Mouse (Mus musculus): Measurements from ENCODE around the gene BC005561. TPM values are rescaled to one million over a fixed set of nuclear protein-coding genes. Genes with fewer than 3 reads are reported as not detected.

BC005561 gene
- polyA plus RNA-seq (2015; fragmentation: Nextera tagmentation; extraction: Ambion mirVana): 8.5 and 10.7 TPM in 2 replicates

GRCm38 (mm10) chr5:104508195-104508891 lies at the start of gene BC005561:
Gene BC005561, plus strand, starts transcription at chr5:104508352.
- Histone ChIP-seq H3K9me3 (replicated peaks; ENCODE audit: control insufficient read depth, low read length) (no peaks in the 10 kb centered on the region), H3K9ac (ENCODE audit: low read length) (peak within 1 kb of the TSS; percentile 92), H3K4me1 (ENCODE audit: control insufficient read depth, insufficient read depth, low read length) (peaks cover 9% of the 10 kb centered on the region; the same call in 1 of the 2 replicates), H3K27me3 (ENCODE audit: control insufficient read depth, insufficient read depth, low read length) (no peaks in the 10 kb centered on the region), H3K36me3 (ENCODE audit: control insufficient read depth, insufficient read depth, low read length) (peaks cover 6% of the 10 kb centered on the region; the same call in 1 of the 2 replicates), H3K27ac (ENCODE audit: low read length) (peak within 1 kb of the TSS; percentile 92), H3K4me3 (replicated peaks; ENCODE audit: low read length) (peak within 1 kb of the TSS; percentile 91), H3K4me2 (ENCODE audit: low read depth, low read length) (peak within 1 kb of the TSS; percentile 85)
- ATAC-seq (ENCODE audit: insufficient read depth, low FRiP score): peak; percentile 93
- under 1% methylated on average over 70 of the region's 83 CpGs for WGBS

- H3K4me3 ChIP-seq (replicated peaks; ENCODE audit: low read length): peak within 1 kb of the TSS; percentile 83
These were observed 49.1 kb upstream of the BC005561 start, which contains the start of gene Pkd2 for GRCm38 (mm10) chr5:104458832-104459705. Gene Pkd2, plus strand, starts transcription at chr5:104459450.

DNA sequence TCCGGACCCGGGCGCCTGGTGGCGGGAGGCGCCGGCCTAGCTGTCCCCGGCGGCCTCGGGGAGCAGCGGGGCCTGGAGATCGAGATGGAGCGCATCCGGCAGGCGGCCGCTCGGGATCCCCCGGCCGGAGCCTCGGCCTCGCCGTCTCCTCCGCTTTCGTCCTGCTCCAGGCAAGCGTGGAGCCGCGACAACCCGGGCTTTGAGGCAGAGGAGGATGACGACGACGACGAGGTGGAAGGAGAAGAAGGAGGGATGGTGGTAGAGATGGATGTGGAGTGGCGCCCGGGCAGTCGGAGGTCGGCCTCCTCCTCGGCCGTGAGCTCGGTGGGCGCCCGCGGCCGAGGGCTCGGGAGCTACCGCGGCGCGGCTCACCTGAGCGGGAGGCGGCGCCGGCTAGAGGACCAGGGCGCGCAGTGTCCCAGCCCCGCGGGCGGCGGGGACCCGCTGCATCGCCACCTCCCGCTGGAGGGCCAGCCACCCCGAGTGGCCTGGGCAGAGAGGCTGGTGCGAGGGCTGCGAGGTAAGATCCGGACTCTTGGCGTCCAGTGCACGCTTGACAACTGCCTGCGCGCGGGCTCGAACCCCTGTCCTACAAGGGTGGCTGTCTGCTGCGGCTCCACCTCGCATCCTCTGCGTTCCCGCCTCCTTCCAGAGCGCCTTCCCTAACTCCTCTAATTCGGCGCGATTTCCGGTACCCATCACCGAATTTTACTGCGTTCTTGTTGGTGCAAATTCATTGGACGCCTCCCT lies 48.3 kb upstream of the BC005561 start:
- under 1% methylated on average over 79 of the region's 82 CpGs for WGBS
- Histone ChIP-seq H3K4me1 (ENCODE audit: control insufficient read depth, insufficient read depth, low read length) (peaks cover 9% of the 10 kb centered on the region), H3K4me3 (replicated peaks; ENCODE audit: low read length) (peak overlapping the region; percentile 83), H3K9me3 (replicated peaks; ENCODE audit: control insufficient read depth, low read length) (no peaks in the 10 kb centered on the region; the same call in 1 of the 2 replicates), H3K9ac (ENCODE audit: low read length) (peak overlapping the region; percentile 98), H3K4me2 (ENCODE audit: low read depth, low read length) (peak overlapping the region; percentile 74), H3K36me3 (ENCODE audit: control insufficient read depth, insufficient read depth, low read length) (no peaks in the 10 kb centered on the region), H3K27ac (ENCODE audit: low read length) (peak overlapping the region; percentile 92), H3K27me3 (ENCODE audit: control insufficient read depth, insufficient read depth, low read length) (no peaks in the 10 kb centered on the region)
- peak; percentile 70 for ATAC-seq (ENCODE audit: insufficient read depth, low FRiP score)

More at GRCm38 (mm10) chr5:104458832-104459705, 49.1 kb upstream of the BC005561 start, which contains the start of gene Pkd2:
- Histone ChIP-seq H3K9ac (ENCODE audit: low read length) (peak within 1 kb of the TSS; percentile 98), H3K36me3 (ENCODE audit: control insufficient read depth, insufficient read depth, low read length) (no peaks in the 10 kb centered on the region), H3K27ac (ENCODE audit: low read length) (peak within 1 kb of the TSS; percentile 92), H3K9me3 (replicated peaks; ENCODE audit: control insufficient read depth, low read length) (no peaks in the 10 kb centered on the region; the same call in 1 of the 2 replicates), H3K4me1 (ENCODE audit: control insufficient read depth, insufficient read depth, low read length) (peaks cover 9% of the 10 kb centered on the region), H3K4me2 (ENCODE audit: low read depth, low read length) (peak within 1 kb of the TSS; percentile 74), H3K27me3 (ENCODE audit: control insufficient read depth, insufficient read depth, low read length) (no peaks in the 10 kb centered on the region)
- WGBS: 9% methylated on average over 45 of the region's 46 CpGs
- ATAC-seq (ENCODE audit: insufficient read depth, low FRiP score): peak; percentile 92

- H3K9ac ChIP-seq (ENCODE audit: low read length): peak overlapping the region; percentile 98
- no peak for ATAC-seq (ENCODE audit: insufficient read depth, low FRiP score)
These were observed 47.7 kb upstream of the BC005561 start for GRCm38 (mm10) chr5:104460456-104460838.

DNA sequence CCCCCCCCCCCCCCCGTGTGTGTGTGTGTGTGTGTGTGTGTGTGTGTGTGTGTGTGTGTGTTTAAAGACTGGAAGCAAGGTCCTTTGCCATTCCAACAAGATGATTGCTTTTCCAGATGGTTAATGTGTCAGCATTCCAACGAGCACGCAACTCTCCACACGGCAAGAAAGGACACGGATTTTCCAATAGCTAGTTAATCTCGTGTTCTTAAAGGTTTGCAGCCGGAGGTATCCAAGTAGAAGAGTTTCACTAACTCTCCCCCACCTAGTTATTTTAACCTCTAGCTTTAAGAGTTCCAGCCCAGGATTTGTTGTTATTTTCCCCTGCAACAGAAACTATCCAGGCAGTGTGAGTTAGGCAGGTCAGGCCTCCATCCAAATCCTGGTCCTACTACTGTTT lies 47.3 kb upstream of the BC005561 start:
- H3K27ac ChIP-seq (ENCODE audit: low read length): no peak overlapping the region
- H3K4me1 ChIP-seq (ENCODE audit: control insufficient read depth, insufficient read depth, low read length): peaks cover 9% of the 10 kb centered on the region

More at GRCm38 (mm10) chr5:104460456-104460838, 47.7 kb upstream of the BC005561 start:
- Histone ChIP-seq H3K4me2 (ENCODE audit: low read depth, low read length) (peak overlapping the region; percentile 74), H3K27ac (ENCODE audit: low read length) (peak overlapping the region; percentile 92; the same call in 1 of the 2 replicates), H3K4me1 (ENCODE audit: control insufficient read depth, insufficient read depth, low read length) (peaks cover 9% of the 10 kb centered on the region), H3K27me3 (ENCODE audit: control insufficient read depth, insufficient read depth, low read length) (no peaks in the 10 kb centered on the region), H3K4me3 (replicated peaks; ENCODE audit: low read length) (peak overlapping the region; percentile 83), H3K36me3 (ENCODE audit: control insufficient read depth, insufficient read depth, low read length) (peaks cover 4% of the 10 kb centered on the region; the same call in 1 of the 2 replicates), H3K9me3 (replicated peaks; ENCODE audit: control insufficient read depth, low read length) (no peaks in the 10 kb centered on the region; the same call in 1 of the 2 replicates)
- 15% methylated on average over 3 of the region's 3 CpGs for WGBS

GRCm38 (mm10) chr5:104465279-104465678 lies 42.9 kb upstream of the BC005561 start:
- Histone ChIP-seq H3K27ac (ENCODE audit: low read length) (no peak overlapping the region), H3K27me3 (ENCODE audit: control insufficient read depth, insufficient read depth, low read length) (no peaks in the 10 kb centered on the region), H3K36me3 (ENCODE audit: control insufficient read depth, insufficient read depth, low read length) (peaks cover 17% of the 10 kb centered on the region), H3K4me2 (ENCODE audit: low read depth, low read length) (no peak overlapping the region), H3K9me3 (replicated peaks; ENCODE audit: control insufficient read depth, low read length) (no peaks in the 10 kb centered on the region), H3K4me1 (ENCODE audit: control insufficient read depth, insufficient read depth, low read length) (0 out of 2 replicates have a peak, but pooled peaks cover 3% of the 10 kb centered on the region), H3K4me3 (replicated peaks; ENCODE audit: low read length) (no peak overlapping the region), H3K9ac (ENCODE audit: low read length) (no peak overlapping the region)
- ATAC-seq (ENCODE audit: insufficient read depth, low FRiP score): no peak
- 61% methylated on average over 8 of the region's 8 CpGs for WGBS

More for the DNA sequence above, 47.3 kb upstream of the BC005561 start:
- H3K9me3 ChIP-seq (replicated peaks; ENCODE audit: control insufficient read depth, low read length): no peaks in the 10 kb centered on the region; the same call in 1 of the 2 replicates
- H3K27me3 ChIP-seq (ENCODE audit: control insufficient read depth, insufficient read depth, low read length): no peaks in the 10 kb centered on the region
- H3K9ac ChIP-seq (ENCODE audit: low read length): no peak overlapping the region
- 18% methylated on average over 6 of the region's 7 CpGs for WGBS
- peak overlapping the region; percentile 83 for H3K4me3 ChIP-seq (replicated peaks; ENCODE audit: low read length)
- H3K36me3 ChIP-seq (ENCODE audit: control insufficient read depth, insufficient read depth, low read length): peaks cover 4% of the 10 kb centered on the region
- H3K4me2 ChIP-seq (ENCODE audit: low read depth, low read length): peak overlapping the region; percentile 74
- no peak for ATAC-seq (ENCODE audit: insufficient read depth, low FRiP score)

GRCm38 (mm10) chr5:104465731-104466130 lies 42.4 kb upstream of the BC005561 start:
- H3K9ac ChIP-seq (ENCODE audit: low read length): no peak overlapping the region
- H3K27ac ChIP-seq (ENCODE audit: low read length): no peak overlapping the region
- no peak overlapping the region for H3K4me2 ChIP-seq (ENCODE audit: low read depth, low read length)
- H3K27me3 ChIP-seq (ENCODE audit: control insufficient read depth, insufficient read depth, low read length): no peaks in the 10 kb centered on the region
- peaks cover 17% of the 10 kb centered on the region for H3K36me3 ChIP-seq (ENCODE audit: control insufficient read depth, insufficient read depth, low read length)
- no peaks in the 10 kb centered on the region for H3K9me3 ChIP-seq (replicated peaks; ENCODE audit: control insufficient read depth, low read length)
- 82% methylated on average over 12 of the region's 12 CpGs for WGBS
- 0 out of 2 replicates have a peak, but pooled peaks cover 3% of the 10 kb centered on the region for H3K4me1 ChIP-seq (ENCODE audit: control insufficient read depth, insufficient read depth, low read length)
- no peak overlapping the region for H3K4me3 ChIP-seq (replicated peaks; ENCODE audit: low read length)
- ATAC-seq (ENCODE audit: insufficient read depth, low FRiP score): no peak

DNA sequence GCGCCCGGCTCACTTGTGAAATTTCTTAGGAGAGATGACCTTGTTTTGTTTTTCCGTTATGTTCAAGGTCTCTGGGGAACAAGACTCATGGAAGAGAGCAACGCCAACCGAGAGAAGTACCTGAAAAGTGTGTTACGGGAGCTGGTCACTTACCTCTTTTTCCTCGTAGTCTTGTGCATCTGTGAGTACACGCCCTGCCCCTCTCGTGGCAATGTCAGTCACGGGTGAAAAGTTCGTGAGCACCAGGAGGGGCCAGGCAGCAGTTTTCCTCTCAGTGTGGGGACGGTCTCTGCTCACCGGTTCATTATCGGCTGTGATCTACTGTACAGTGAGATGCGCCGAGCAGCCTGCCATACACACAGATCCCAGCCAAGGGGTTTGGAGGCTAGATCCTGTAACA lies 41.3 kb upstream of the BC005561 start:
- ATAC-seq (ENCODE audit: insufficient read depth, low FRiP score): no peak
- H3K36me3 ChIP-seq (ENCODE audit: control insufficient read depth, insufficient read depth, low read length): peaks cover 17% of the 10 kb centered on the region
- WGBS: 92% methylated on average over 16 of the region's 16 CpGs

More for the DNA sequence above, 41.3 kb upstream of the BC005561 start:
- Histone ChIP-seq H3K27me3 (ENCODE audit: control insufficient read depth, insufficient read depth, low read length) (no peaks in the 10 kb centered on the region), H3K27ac (ENCODE audit: low read length) (no peak overlapping the region), H3K4me2 (ENCODE audit: low read depth, low read length) (no peak overlapping the region), H3K4me1 (ENCODE audit: control insufficient read depth, insufficient read depth, low read length) (0 out of 2 replicates have a peak, but pooled peaks cover 3% of the 10 kb centered on the region), H3K4me3 (replicated peaks; ENCODE audit: low read length) (no peak overlapping the region), H3K9ac (ENCODE audit: low read length) (no peak overlapping the region), H3K9me3 (replicated peaks; ENCODE audit: control insufficient read depth, low read length) (no peaks in the 10 kb centered on the region)
